Mouse (Mus musculus) embryonic fibroblast, embryonic 13.5 days (primary cell): ENCODE data around the gene Nop16.

Experiments
- CTCF ChIP-seq: IDR thresholded peaks from 2 replicates; pipeline ENCODE4 v1.5.1; 2011; ENCODE audit warnings: mild to moderate bottlenecking, control low read depth, low read length, moderate library complexity, borderline replicate concordance; ENCODE audit not compliant: insufficient read depth
- POLR2A ChIP-seq: IDR thresholded peaks from 2 replicates; pipeline ENCODE4 v1.6.1; 2011; ENCODE audit warnings: low read depth, mild to moderate bottlenecking, control low read depth, low read length, moderate library complexity

GRCm38 (mm10) chr13:54596870-54597269, 7.0 kb upstream of the Nop16 start:
- TF ChIP-seq CTCF (no peak), POLR2A (no peak)
